24 mouse cellular contexts compared by ENCODE assay signal in the genomic region with DNA sequence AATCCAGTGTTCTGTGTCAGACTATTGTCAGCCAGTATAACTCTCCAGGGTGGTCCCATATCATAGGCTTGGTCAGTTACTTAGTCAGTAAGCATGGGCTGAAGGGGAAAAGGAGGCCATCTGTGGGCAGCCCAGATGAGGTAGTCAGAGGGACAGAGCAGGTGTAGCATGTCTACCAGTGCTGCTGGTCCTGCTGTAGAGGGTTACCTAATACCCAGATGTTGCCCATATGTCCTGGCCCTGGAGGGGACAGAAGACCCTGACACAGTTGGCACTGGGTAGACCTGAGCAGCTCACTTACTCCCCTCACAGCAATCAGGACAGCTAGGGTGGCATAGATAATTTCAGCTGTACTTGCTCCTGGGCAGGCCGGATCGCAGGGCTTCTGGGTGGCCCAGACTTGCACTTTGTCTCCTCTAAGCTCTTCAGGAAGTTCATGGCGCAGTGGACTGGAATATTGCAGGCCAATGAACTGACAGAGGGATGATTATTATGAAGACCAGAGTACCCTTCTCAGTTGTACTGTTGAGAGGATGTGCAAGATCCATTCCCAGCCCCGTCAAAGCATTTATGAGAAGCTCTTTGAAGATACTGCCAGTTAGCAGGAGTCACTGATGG. TPM values are rescaled to one million over a fixed set of nuclear protein-coding genes. Genes with fewer than 3 reads are reported as not detected.
DNase-seq lines count a peak whose midpoint lies in the region; ATAC-seq and TF ChIP-seq lines count a peak whose summit lies in the region.
"Had no signal": no experiment of that assay in that cellular context is flagged by ENCODE, and none has a peak within 500 bp of the region (broad histone marks: within the 10 kb centered on the region; RNA-seq: fewer than 3 reads in every experiment).

No protein-coding gene starts in this region.

- peaks cover 27 to 40% of the 10 kb centered on the region in 2 experiments for H3K4me1 ChIP-seq in heart, embryonic 14.5 days (ENCODE audit: control insufficient read depth in 2 of 2, insufficient read depth in 2 of 2, low read length in 2 of 2)
- H3K4me1 ChIP-seq in kidney, adult 2 months (ENCODE audit: control insufficient read depth, insufficient read depth, low read length) = peaks cover 35% of the 10 kb centered on the region
- H3K4me1 ChIP-seq in neural tube, embryonic 13.5 days (replicated peaks) = peaks cover 21% of the 10 kb centered on the region
- H3K4me1 ChIP-seq in neural tube, embryonic 15.5 days = peaks cover 3% of the 10 kb centered on the region; the same call in 1 of the 2 replicates
- 0 out of 2 replicates have a peak, but pooled peaks cover 3% of the 10 kb centered on the region for H3K4me1 ChIP-seq in stomach, postnatal 0 days (replicated peaks; ENCODE audit: control insufficient read depth, insufficient read depth)
- H3K4me1 ChIP-seq: forebrain, embryonic 10.5 days; hindbrain, embryonic 10.5 days; liver, embryonic 12.5 days; midbrain, embryonic 12.5 days had no signal

- no peaks in the 10 kb centered on the region for H3K9me3 ChIP-seq in heart, embryonic 14.5 days (ENCODE audit: control insufficient read depth, low read length)
- peaks cover 3% of the 10 kb centered on the region; the same call in 1 of the 2 replicates for H3K9me3 ChIP-seq in neural tube, embryonic 13.5 days
- no peaks in the 10 kb centered on the region for H3K9me3 ChIP-seq in neural tube, embryonic 15.5 days (replicated peaks)
- no peaks in the 10 kb centered on the region for H3K9me3 ChIP-seq in stomach, postnatal 0 days (ENCODE audit: control insufficient read depth, low read length)
- H3K9me3 ChIP-seq: forebrain, embryonic 10.5 days; hindbrain, embryonic 10.5 days; liver, embryonic 12.5 days; lung, embryonic 15.5 days; midbrain, embryonic 12.5 days; neural tube, embryonic 12.5 days had no signal

- peak overlapping the region; percentile 7 to 53; a peak in 3 of 4 replicates for H3K27ac ChIP-seq in heart, embryonic 14.5 days (replicated peaks in 1 of 2; ENCODE audit: control insufficient read depth in 1 of 2, insufficient read depth in 1 of 2, low read depth in 2 of 2, low read length in 2 of 2)
- no peak overlapping the region for H3K27ac ChIP-seq in kidney, adult 2 months (ENCODE audit: insufficient read depth, low read depth, low read length)
- peak overlapping the region; percentile 23; the same call in 1 of the 2 replicates for H3K27ac ChIP-seq in neural tube, embryonic 13.5 days (replicated peaks)
- H3K27ac ChIP-seq in neural tube, embryonic 15.5 days (replicated peaks) = no peak overlapping the region
- H3K27ac ChIP-seq in stomach, postnatal 0 days (replicated peaks) = no peak overlapping the region
- H3K27ac ChIP-seq: forebrain, embryonic 10.5 days; hindbrain, embryonic 10.5 days; layer of hippocampus, adult 2 months; liver, embryonic 12.5 days; lung, embryonic 15.5 days; macrophage; midbrain, embryonic 12.5 days; neural tube, embryonic 12.5 days had no signal

- no peak for TF ChIP-seq EP300 in stomach, postnatal 0 days (optimal IDR thresholded peaks at IDR 0.05)

- no peak overlapping the region for H3K4me2 ChIP-seq in heart, embryonic 14.5 days (ENCODE audit: low read length)
- no peak overlapping the region for H3K4me2 ChIP-seq in neural tube, embryonic 13.5 days
- H3K4me2 ChIP-seq in neural tube, embryonic 15.5 days = no peak overlapping the region
- H3K4me2 ChIP-seq in stomach, postnatal 0 days (replicated peaks; ENCODE audit: low read depth) = no peak overlapping the region
- H3K4me2 ChIP-seq: liver, embryonic 12.5 days; lung, embryonic 15.5 days; midbrain, embryonic 12.5 days; neural tube, embryonic 12.5 days had no signal

- TF ChIP-seq POLR2A in kidney, adult 2 months (IDR thresholded peaks at IDR 0.05; ENCODE audit: low read depth, low read length) = no peak

- no peak for ATAC-seq in heart, embryonic 14.5 days (ENCODE audit: insufficient number of reproducible peaks, insufficient read depth, low FRiP score, low read depth)
- no peak for ATAC-seq in neural tube, embryonic 13.5 days (ENCODE audit: low read depth)
- ATAC-seq in neural tube, embryonic 15.5 days (ENCODE audit: low FRiP score) = no peak
- ATAC-seq in stomach, postnatal 0 days (ENCODE audit: low FRiP score, low TSS enrichment) = peak; percentile 17; the same call in 1 of the 2 replicates
- no peak for ATAC-seq in megakaryocyte, adult 5-6 weeks (ENCODE audit: poor library complexity, severe bottlenecking)
- ATAC-seq: forebrain, postnatal 0 days; liver, embryonic 12.5 days had no signal

- no peak for DNase-seq in heart, adult 8-10 months (ENCODE audit: low spot score)
- peak; percentile 56 for DNase-seq in kidney, adult 2 months
- no peak for DNase-seq in kidney, adult 18-20 months
- no peak for DNase-seq in stomach, postnatal 0 days (ENCODE audit: low spot score)
- DNase-seq: forebrain, postnatal 0 days; layer of hippocampus, postnatal 36 days; thymus, adult 2 months had no signal

- TF ChIP-seq CTCF in kidney, adult 2 months (conservative IDR thresholded peaks at IDR 0.05; ENCODE audit: insufficient read depth, insufficient read length, low read depth, low read length) = no peak
- no peak for TF ChIP-seq CTCF in stomach, postnatal 0 days (IDR thresholded peaks at IDR 0.05; ENCODE audit: low read depth)

- peaks cover 10% of the 10 kb centered on the region for H3K36me3 ChIP-seq in heart, embryonic 14.5 days (ENCODE audit: control insufficient read depth, insufficient read depth, low read length)
- no peaks in the 10 kb centered on the region for H3K36me3 ChIP-seq in kidney, adult 2 months (ENCODE audit: control insufficient read depth, insufficient read depth, low read length)
- H3K36me3 ChIP-seq in neural tube, embryonic 13.5 days = peaks cover 57% of the 10 kb centered on the region
- H3K36me3 ChIP-seq in neural tube, embryonic 15.5 days = peaks cover 21% of the 10 kb centered on the region
- peaks cover 2% of the 10 kb centered on the region; the same call in 1 of the 2 replicates for H3K36me3 ChIP-seq in stomach, postnatal 0 days (ENCODE audit: control insufficient read depth, insufficient read depth, low read length)
- H3K36me3 ChIP-seq: lung, embryonic 15.5 days had no signal

- WGBS in heart, embryonic 14.5 days = 75% methylated on average over 4 of the region's 4 CpGs
- 53% methylated on average over 4 of the region's 4 CpGs for WGBS in kidney, adult 2 months
- 91% methylated on average over 4 of the region's 4 CpGs for WGBS in neural tube, embryonic 13.5 days
- 89% methylated on average over 4 of the region's 4 CpGs for WGBS in neural tube, embryonic 15.5 days
- WGBS in stomach, postnatal 0 days = 66% methylated on average over 4 of the region's 4 CpGs

- no peak overlapping the region for H3K4me3 ChIP-seq in heart, embryonic 14.5 days (ENCODE audit: control insufficient read depth in 1 of 2, insufficient read depth in 1 of 2, low read depth in 1 of 2, low read length in 2 of 2)
- H3K4me3 ChIP-seq in kidney, adult 2 months (ENCODE audit: insufficient read depth, low read depth, low read length) = no peak overlapping the region
- no peak overlapping the region for H3K4me3 ChIP-seq in neural tube, embryonic 13.5 days
- no peak overlapping the region for H3K4me3 ChIP-seq in neural tube, embryonic 15.5 days (replicated peaks)
- no peak overlapping the region for H3K4me3 ChIP-seq in stomach, postnatal 0 days (ENCODE audit: low read depth, low read length)
- H3K4me3 ChIP-seq: forebrain, embryonic 10.5 days; hindbrain, embryonic 10.5 days; layer of hippocampus, adult 2 months; liver, embryonic 12.5 days; lung, embryonic 15.5 days; midbrain, embryonic 12.5 days; neural tube, embryonic 12.5 days had no signal

- no peak overlapping the region for H3K9ac ChIP-seq in heart, embryonic 14.5 days (ENCODE audit: low read length)
- H3K9ac ChIP-seq in neural tube, embryonic 13.5 days = no peak overlapping the region
- no peak overlapping the region for H3K9ac ChIP-seq in neural tube, embryonic 15.5 days (replicated peaks)
- no peak overlapping the region for H3K9ac ChIP-seq in stomach, postnatal 0 days (ENCODE audit: low read length)
- H3K9ac ChIP-seq: forebrain, postnatal 0 days; liver, embryonic 12.5 days; lung, embryonic 15.5 days; midbrain, embryonic 12.5 days; neural tube, embryonic 12.5 days had no signal

- H3K27me3 ChIP-seq in heart, embryonic 14.5 days (ENCODE audit: control insufficient read depth, insufficient read depth, low read length) = no peaks in the 10 kb centered on the region
- no peaks in the 10 kb centered on the region for H3K27me3 ChIP-seq in kidney, adult 2 months (replicated peaks; ENCODE audit: control insufficient read depth, insufficient read depth, low read length)
- no peaks in the 10 kb centered on the region for H3K27me3 ChIP-seq in neural tube, embryonic 13.5 days
- H3K27me3 ChIP-seq in neural tube, embryonic 15.5 days (replicated peaks) = no peaks in the 10 kb centered on the region
- no peaks in the 10 kb centered on the region for H3K27me3 ChIP-seq in stomach, postnatal 0 days (ENCODE audit: control insufficient read depth, insufficient read depth, low read length)
- H3K27me3 ChIP-seq: liver, embryonic 12.5 days; lung, embryonic 15.5 days; midbrain, embryonic 12.5 days; neural tube, embryonic 12.5 days had no signal

RNA-seq across cellular contexts. Expression of gene Rarres2, which starts 6.8 kb away (rescaled TPM):
- polyA plus RNA-seq in heart, embryonic 14.5 days (2014; fragmentation: Nextera tagmentation; extraction: Ambion mirVana) = 39.4 and 45.3 TPM in 2 replicates
- 100 to 1,000 TPM in 1 of 4 experiments, 10 to 100 TPM in 3; 62.1 to 108 (median 77.5) TPM for total RNA-seq in heart, adult 8-10 months (2022)
- 87.9 and 89.2 TPM in 2 replicates for polyA plus RNA-seq in kidney, adult 2 months (2012; rRNA removed)
- polyA plus RNA-seq in neural tube, embryonic 13.5 days (2015; fragmentation: Nextera tagmentation; extraction: Ambion mirVana) = 9.2 and 10.9 TPM in 2 replicates
- 11.5 and 16.7 TPM in 2 replicates for polyA plus RNA-seq in neural tube, embryonic 15.5 days (2015; fragmentation: Nextera tagmentation; extraction: Ambion mirVana)
- 273 and 283 TPM in 2 replicates for polyA plus RNA-seq in stomach, postnatal 0 days (2015; fragmentation: Nextera tagmentation; extraction: Ambion mirVana)
- total RNA-seq in megakaryocyte, adult 5-6 weeks (2015) = 0.74 TPM in 1 of 2 replicates, not detected in the other
- 0.15 and 0.94 TPM in 2 replicates for total RNA-seq in megakaryocyte, adult 5-6 weeks (2017)
- polyA plus RNA-seq: macrophage had no signal

RNA-seq across cellular contexts. Expression of gene Lrrc61, which starts 11.2 kb away (rescaled TPM):
- polyA plus RNA-seq in heart, embryonic 14.5 days (2014; fragmentation: Nextera tagmentation; extraction: Ambion mirVana) = 3.5 and 4.9 TPM in 2 replicates
- 10 to 100 TPM; 17.7 to 20.1 (median 18.8) TPM for total RNA-seq in heart, adult 8-10 months (2022)
- 35.3 and 36.5 TPM in 2 replicates for polyA plus RNA-seq in kidney, adult 2 months (2012; rRNA removed)
- polyA plus RNA-seq in neural tube, embryonic 13.5 days (2015; fragmentation: Nextera tagmentation; extraction: Ambion mirVana) = 20.7 and 24.0 TPM in 2 replicates
- 21.6 and 24.0 TPM in 2 replicates for polyA plus RNA-seq in neural tube, embryonic 15.5 days (2015; fragmentation: Nextera tagmentation; extraction: Ambion mirVana)
- polyA plus RNA-seq in stomach, postnatal 0 days (2015; fragmentation: Nextera tagmentation; extraction: Ambion mirVana) = 3.9 and 5.6 TPM in 2 replicates
- 13.4 and 14.3 TPM in 2 replicates for total RNA-seq in megakaryocyte, adult 5-6 weeks (2015)
- total RNA-seq in megakaryocyte, adult 5-6 weeks (2017) = 9.7 and 11.3 TPM in 2 replicates

RNA-seq across cellular contexts. Expression of gene Gm45021, which starts 23.6 kb away (rescaled TPM):
- 1.3 TPM in 1 of 2 replicates, not detected in the other for polyA plus RNA-seq in heart, embryonic 14.5 days (2014; fragmentation: Nextera tagmentation; extraction: Ambion mirVana)
- not detected for total RNA-seq in heart, adult 8-10 months (2022)
- polyA plus RNA-seq in kidney, adult 2 months (2012; rRNA removed) = not detected in 2 replicates
- polyA plus RNA-seq in neural tube, embryonic 13.5 days (2015; fragmentation: Nextera tagmentation; extraction: Ambion mirVana) = not detected in 2 replicates
- not detected in 2 replicates for polyA plus RNA-seq in neural tube, embryonic 15.5 days (2015; fragmentation: Nextera tagmentation; extraction: Ambion mirVana)
- not detected in 2 replicates for polyA plus RNA-seq in stomach, postnatal 0 days (2015; fragmentation: Nextera tagmentation; extraction: Ambion mirVana)
- not detected in 2 replicates for total RNA-seq in megakaryocyte, adult 5-6 weeks (2015)
- not detected in 2 replicates for total RNA-seq in megakaryocyte, adult 5-6 weeks (2017)
- total RNA-seq: adrenal gland, postnatal 4 days; forebrain, postnatal 0 days; layer of hippocampus, adult 2 months; layer of hippocampus, postnatal 36 days; left cerebral cortex, postnatal 25 days had no signal
- polyA plus RNA-seq: C2C12; cerebellum, adult 2 months; forebrain, embryonic 10.5 days; forebrain, postnatal 0 days; gonadal fat pad, adult 2 months; hindbrain, embryonic 10.5 days; liver, embryonic 12.5 days; lung, embryonic 15.5 days; macrophage; midbrain, embryonic 12.5 days; neural tube, embryonic 12.5 days; thymus, adult 2 months had no signal

RNA-seq across cellular contexts. Expression of gene Repin1, which starts 27.9 kb away (rescaled TPM):
- polyA plus RNA-seq in heart, embryonic 14.5 days (2014; fragmentation: Nextera tagmentation; extraction: Ambion mirVana) = 23.4 and 25.4 TPM in 2 replicates
- 10 to 100 TPM; 35.5 to 40.9 (median 36.3) TPM for total RNA-seq in heart, adult 8-10 months (2022)
- 49.2 and 73.1 TPM in 2 replicates for polyA plus RNA-seq in kidney, adult 2 months (2012; rRNA removed)
- 38.0 and 40.3 TPM in 2 replicates for polyA plus RNA-seq in neural tube, embryonic 13.5 days (2015; fragmentation: Nextera tagmentation; extraction: Ambion mirVana)
- polyA plus RNA-seq in neural tube, embryonic 15.5 days (2015; fragmentation: Nextera tagmentation; extraction: Ambion mirVana) = 41.0 and 43.7 TPM in 2 replicates
- polyA plus RNA-seq in stomach, postnatal 0 days (2015; fragmentation: Nextera tagmentation; extraction: Ambion mirVana) = 11.6 and 12.9 TPM in 2 replicates
- total RNA-seq in megakaryocyte, adult 5-6 weeks (2015) = 1.8 and 2.7 TPM in 2 replicates
- total RNA-seq in megakaryocyte, adult 5-6 weeks (2017) = 4.0 and 4.3 TPM in 2 replicates

RNA-seq across cellular contexts. Expression of gene Gm44965, which starts 27.9 kb away (rescaled TPM):
- 0.84 TPM in 1 of 2 replicates, not detected in the other for polyA plus RNA-seq in heart, embryonic 14.5 days (2014; fragmentation: Nextera tagmentation; extraction: Ambion mirVana)
- 1 to 10 TPM in 2 of 4 experiments, not detected in 2; 1.0 to 2.8 TPM for total RNA-seq in heart, adult 8-10 months (2022)
- 0.42 and 0.49 TPM in 2 replicates for polyA plus RNA-seq in kidney, adult 2 months (2012; rRNA removed)
- not detected in 2 replicates for polyA plus RNA-seq in neural tube, embryonic 13.5 days (2015; fragmentation: Nextera tagmentation; extraction: Ambion mirVana)
- polyA plus RNA-seq in neural tube, embryonic 15.5 days (2015; fragmentation: Nextera tagmentation; extraction: Ambion mirVana) = not detected in 2 replicates
- polyA plus RNA-seq in stomach, postnatal 0 days (2015; fragmentation: Nextera tagmentation; extraction: Ambion mirVana) = not detected in 2 replicates
- not detected in 2 replicates for total RNA-seq in megakaryocyte, adult 5-6 weeks (2015)
- total RNA-seq in megakaryocyte, adult 5-6 weeks (2017) = not detected in 2 replicates
- total RNA-seq: forebrain, postnatal 0 days; layer of hippocampus, adult 2 months; layer of hippocampus, postnatal 36 days; left cerebral cortex, postnatal 25 days had no signal
- polyA plus RNA-seq: cerebellum, adult 2 months; forebrain, postnatal 0 days; gonadal fat pad, adult 2 months; liver, embryonic 12.5 days; lung, embryonic 15.5 days; macrophage; neural tube, embryonic 12.5 days; thymus, adult 2 months had no signal

Comparison
In these comparisons a context has a peak if more than half of its experiments do, and no peak if none do; other contexts are left out.
1. H3K27ac ChIP-seq: peak in heart, embryonic 14.5 days (2 of 2) and neural tube, embryonic 13.5 days (single experiment); none in kidney, adult 2 months (single experiment), neural tube, embryonic 15.5 days (single experiment) and stomach, postnatal 0 days (single experiment).